Mouse (Mus musculus) brain, embryonic 14.5 days (tissue): ENCODE measurements around the gene Vwf.

ENCODE experiments used
- CTCF ChIP-seq: fragments of 200-500 bp; IDR thresholded peaks from 2 replicates; pipeline ENCODE4 v1.5.1; 2012; ENCODE audit warnings: inconsistent platforms, mild to moderate bottlenecking, moderate library complexity, borderline replicate concordance; ENCODE audit not compliant: insufficient read depth, insufficient read length; ENCODE audit errors: extremely low read depth
- POLR2A ChIP-seq: fragments of 200-500 bp; IDR thresholded peaks from 2 replicates; pipeline ENCODE4 v1.6.1; 2012; ENCODE audit warnings: mild to moderate bottlenecking, inconsistent platforms, borderline replicate concordance; ENCODE audit not compliant: poor library complexity, insufficient read depth, insufficient read length, severe bottlenecking; ENCODE audit errors: extremely low read depth

DNA sequence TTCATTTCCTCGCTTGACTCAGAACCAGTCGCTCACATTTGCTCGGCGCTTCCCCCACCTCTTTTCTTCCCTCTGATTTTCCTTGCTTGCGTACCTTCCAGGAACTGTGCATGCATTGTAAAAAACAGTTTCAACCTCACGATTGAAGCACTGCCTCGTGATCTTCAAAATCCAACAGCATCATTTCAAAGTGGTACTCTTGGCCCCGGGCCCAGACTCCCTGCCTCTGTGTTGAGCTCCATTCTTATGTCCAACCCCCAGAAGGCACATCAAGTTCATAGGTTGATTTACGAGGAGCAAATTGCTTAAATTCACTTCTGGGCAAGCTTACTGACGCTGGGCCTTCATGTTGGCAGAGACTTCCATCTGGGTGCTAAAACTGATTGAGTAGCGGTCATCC lies 134.0 kb downstream of the Vwf start:
- TF ChIP-seq CTCF (no peak), POLR2A (no peak)
